Mouse (Mus musculus) hematopoietic stem cell, adult 5-6 weeks (primary cell): Measurements from ENCODE around the gene Snx9. TPM values are rescaled to one million over a fixed set of nuclear protein-coding genes. Genes with fewer than 3 reads are reported as not detected.

Experiments
- ATAC-seq, 2 experiments: fragments of 125-278 bp in 1 of 2; replicated peaks in 1 of 2; 2 replicates each; pipeline ENCODE4 v1.8.0; 2016 to 2017; ENCODE audit warnings: inconsistent platforms in 2 of 2, mild to moderate bottlenecking in 2 of 2, moderate number of reproducible peaks in 2 of 2, low read depth in 1 of 2, moderate TSS enrichment in 1 of 2; ENCODE audit not compliant: low FRiP score in 2 of 2, poor library complexity in 2 of 2, severe bottlenecking in 2 of 2, insufficient read depth in 1 of 2, low TSS enrichment in 1 of 2
- total RNA-seq: library from RNA; stranded (forward); fragments of 172-1452, 232-1000 nt; gene quantifications from 2 replicates; pipeline ENCODE4 v1.2.3, GENCODE M21; 2017

The Snx9 gene
- total RNA-seq, 1 experiment from 2014 or later = 28.8 TPM

DNA sequence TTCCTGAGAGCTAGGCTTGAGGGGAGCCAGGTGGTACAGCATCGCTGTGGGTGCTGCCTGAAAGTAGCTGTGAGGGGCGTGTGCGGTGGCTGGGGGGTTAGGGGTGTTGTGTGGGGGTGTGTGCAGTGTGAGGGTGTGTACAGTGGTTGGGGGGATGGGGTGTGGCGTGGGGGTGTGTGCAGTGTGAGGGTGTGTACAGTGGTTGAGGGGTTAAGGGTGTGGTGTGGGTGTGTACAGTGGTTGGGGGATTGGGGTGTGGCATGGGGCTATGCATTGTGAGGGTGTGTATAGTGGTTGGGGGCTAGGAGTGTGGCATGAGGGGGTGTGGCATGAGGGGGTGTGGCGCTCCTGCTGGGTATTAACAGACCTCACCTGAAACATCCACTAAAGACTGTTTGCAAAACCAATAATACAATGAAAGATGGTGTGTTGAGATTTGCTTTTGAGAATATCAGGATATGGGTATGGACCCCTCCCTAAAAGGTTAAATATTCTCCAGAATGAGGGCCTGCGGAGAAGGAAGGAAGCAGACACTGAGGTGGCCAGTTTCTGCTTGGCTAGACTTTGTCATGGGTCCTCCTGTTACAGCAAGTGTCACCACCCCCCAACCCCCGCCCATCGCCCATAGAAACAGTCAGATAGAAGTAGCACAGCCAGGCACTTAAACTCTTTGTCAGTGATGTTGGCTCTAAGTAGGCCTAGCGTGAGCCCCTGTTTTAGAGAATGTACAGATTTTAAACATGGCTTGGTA lies 51.0 kb downstream of the Snx9 start:
- no peak for ATAC-seq

DNA sequence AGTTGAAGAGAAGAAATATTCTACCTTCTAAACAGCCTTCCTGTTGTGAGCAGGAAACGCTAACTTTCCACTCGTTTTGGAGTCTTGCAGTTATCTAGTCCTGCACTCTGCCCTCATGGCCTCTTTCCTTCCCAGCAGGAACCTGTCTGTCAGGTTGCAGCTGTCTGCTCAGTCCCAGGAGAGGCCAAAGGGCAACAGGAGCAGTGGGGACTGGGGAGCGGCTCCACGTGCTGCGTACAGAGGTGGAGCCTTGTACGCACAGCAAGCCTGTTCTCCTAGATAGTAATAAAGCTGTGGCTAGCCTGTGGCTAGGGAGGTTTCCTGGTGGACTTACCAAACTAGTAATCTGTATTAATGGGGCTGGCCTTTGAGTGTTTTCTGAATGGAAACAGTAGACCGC lies 52.0 kb downstream of the Snx9 start:
- peak; percentile 63 to 70 for ATAC-seq

DNA sequence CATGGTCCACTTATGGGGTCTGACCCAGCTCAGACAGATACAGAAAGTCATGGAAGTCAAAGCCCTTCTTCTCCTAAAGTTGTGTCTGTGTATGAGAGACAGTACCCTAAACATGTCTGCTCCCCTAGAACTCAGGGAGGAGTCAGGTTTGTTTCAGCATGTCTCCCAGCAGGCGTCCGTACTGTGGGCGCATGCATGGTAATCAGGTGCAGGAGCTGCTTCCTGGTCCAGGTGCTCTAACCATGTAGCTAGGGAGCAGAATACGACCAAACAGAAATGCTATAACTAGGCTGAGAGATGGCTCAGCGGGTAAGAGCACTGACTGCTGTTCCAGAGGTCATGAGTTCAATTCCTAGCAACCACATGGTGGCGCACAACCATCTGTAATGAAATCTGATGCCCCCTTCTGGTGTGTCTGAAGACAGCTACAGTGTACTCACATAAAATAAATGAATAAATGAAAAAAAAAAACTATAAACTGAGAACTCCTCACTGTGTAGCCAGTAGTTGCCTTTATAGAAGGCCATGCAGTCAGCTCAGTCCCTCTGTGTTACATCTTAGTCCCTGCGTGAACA lies 52.5 kb downstream of the Snx9 start:
- no peak for ATAC-seq

DNA sequence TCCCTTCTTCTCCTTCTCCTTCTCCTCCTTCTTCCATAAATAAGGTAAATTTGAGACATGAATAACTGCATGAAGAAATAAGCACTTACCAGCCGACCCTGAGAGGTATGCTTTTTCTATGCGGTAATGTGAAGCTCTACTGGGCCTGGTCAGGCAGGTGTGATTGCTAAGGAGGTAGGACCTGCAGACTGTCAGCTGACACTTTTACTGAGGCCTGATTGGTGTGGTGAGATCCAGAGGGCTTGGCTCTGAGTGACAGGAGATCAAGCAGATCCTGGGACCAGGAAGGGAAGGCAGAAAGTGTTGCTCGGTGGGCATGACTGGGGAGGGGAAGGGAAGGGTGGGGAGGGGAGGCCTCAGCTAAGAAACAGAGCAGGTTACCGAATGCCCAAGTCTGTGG lies 54.9 kb downstream of the Snx9 start:
- no peak for ATAC-seq

DNA sequence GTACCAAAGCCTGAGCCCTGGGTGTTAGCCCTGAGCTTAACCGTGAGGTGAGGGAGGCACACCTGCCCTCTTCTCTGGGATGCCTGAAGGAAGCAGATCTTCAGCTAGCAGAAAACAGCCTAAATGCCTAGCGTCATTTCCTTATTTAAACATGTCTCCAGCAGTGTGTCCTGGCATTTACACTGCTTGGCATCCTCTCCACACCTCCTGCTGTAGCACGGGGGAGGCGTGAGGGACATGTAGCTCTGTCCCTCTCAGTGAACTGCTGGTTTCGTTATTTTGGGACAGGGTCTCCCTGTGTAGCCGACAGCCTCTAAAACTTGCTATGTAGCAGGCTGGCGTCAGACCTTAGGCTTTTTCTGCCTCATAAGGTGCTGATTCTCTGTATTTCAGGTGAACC lies 55.5 kb downstream of the Snx9 start:
- ATAC-seq = no peak

DNA sequence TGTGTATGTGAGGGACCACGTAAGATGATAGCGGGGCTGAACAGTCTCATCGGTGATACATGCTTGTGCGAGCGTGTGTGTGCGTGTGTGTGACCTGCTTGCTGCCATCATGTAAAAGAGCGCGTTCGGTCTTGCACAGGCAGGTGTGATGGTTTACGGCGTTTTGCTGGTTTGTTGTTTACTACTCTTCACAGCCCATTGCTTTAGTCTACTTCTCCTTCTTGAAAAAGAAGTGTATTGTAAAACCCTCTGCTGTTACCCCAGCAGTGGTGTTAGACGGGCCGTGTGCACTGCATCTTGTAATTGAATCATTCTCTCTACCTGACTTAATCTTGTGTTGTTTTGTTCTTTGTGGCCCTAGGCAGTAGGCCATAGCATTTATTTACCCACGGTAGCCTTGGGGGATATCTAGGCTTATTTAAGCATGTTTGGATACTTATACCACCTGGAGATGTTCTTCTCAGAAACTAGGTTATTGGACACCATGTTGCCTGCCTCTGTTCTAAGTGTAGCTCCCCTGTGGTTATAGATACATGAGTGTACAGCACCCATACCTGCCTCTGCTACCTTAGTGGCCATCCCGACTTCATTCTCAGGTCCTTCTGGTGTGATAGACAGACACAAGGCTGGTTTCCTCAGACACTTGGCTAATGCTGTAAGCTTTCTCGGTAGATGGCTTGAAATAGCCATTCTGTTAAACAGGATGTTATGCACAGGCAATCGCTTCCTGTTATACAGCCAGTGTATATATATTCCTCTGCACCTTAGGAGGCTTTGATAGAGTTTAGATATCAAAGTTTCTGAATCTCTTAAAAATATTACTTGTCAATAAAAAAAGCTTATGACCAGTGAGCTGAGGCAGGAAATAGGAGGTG lies 56.4 kb downstream of the Snx9 start:
- ATAC-seq = no peak

DNA sequence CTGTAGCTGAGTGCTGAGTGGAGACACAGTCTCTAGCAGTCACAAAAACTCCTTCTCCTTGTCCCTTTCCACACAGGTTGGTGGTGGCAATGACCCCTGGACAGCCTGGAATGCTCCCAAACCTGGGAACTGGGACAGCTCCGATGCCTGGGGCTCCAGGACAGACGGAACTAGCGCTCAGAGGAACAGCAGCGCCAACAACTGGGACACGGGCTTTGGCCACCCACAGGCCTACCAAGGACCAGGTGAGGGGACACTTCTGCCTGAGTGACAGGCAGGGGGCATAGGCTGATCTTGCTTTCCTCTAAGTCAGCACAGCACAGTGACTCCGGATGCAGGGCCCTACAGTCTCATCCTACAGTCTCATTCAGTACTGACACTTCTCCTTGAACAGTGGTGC lies 58.1 kb downstream of the Snx9 start:
- no peak for ATAC-seq

DNA sequence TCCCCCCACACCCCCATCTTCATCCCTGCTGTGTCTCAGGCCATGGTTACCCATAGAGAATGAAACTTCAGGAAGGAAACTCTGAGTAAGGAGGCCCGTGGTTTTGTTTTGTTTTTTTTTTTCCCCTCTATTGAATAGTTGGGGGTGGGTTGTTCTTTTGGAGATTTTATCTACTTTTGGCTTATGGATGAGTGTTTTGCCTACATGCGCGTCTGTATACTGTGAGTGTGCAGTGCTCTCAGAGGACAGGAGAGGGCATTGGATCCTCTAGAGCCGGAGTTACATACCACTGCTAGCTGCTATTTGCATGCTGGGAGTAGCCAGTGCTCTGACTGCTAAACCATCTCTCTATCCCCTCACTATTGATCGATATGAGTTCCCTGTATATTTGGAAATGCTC lies 60.3 kb downstream of the Snx9 start:
- no peak for ATAC-seq

DNA sequence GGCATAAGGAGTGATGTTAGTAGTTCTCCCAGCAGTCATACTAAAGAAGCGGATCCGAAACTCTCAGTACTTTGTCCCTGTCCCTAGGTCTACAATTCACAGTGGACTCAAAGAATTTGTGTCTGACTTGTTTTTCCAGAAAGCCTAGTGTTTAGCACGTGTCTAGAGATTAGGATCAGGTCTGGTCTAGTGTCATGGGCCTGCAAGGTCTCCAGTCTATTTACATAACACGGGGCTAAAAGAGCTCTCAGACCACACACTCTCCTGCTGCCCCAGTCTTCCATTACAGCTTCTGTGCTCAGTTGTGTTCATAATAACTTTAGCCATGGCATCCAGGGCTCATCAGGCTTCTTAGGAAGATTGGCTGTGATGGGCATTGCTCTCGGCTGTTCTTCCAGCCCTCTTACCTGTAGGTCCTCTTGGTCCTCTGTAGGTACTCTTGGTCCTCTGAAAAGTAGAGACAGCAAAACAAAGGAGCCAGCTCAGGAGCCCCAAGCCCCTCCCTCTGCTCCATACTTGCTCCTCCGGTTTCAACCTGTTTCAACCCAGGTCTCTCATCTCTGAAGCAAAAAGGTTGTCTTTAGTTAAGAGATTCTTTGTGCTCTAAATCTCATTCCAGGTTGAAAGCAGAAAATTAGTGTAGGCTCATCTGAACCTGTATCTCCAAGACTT lies 62.6 kb downstream of the Snx9 start:
- no peak for ATAC-seq

DNA sequence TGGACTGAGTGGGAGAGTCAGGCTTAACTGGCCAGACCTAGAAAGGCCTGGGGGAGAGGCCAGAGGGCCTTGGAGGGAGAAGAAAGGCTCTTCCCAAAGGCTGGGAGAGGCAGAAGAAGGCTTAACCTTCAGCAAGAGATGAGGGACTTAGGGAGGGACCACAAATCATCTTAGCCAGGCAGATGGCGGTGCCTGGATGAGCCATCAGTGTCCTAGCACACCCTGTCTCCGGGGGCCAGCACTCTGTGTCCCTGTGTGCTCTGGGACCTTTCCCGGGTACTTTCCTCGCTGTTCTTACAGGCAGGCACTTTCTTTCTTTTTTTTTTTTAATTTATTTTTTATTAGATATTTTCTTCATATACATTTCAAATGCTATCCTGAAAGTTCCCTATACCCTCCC lies 68.6 kb downstream of the Snx9 start:
- ATAC-seq = no peak

DNA sequence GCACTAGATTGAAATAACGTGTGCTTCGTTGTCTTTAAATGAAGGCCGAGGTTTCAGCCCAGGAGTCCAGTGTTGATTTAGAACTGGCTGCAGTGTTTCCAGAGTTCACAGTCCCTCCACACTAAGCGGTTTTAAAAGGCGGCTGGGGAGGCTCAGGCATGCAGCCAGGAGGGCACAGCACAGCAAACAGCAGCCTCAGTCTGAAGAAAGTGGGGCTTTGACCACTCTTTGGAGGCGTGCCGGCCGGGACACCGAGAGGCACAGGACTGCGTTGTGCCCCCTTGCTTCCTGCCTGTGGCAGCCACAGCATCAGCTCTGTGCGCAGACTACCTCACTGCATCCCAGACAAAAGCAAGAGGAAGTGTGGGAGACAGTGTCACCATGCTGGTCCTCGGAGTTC lies 70.5 kb downstream of the Snx9 start:
- ATAC-seq = no peak

DNA sequence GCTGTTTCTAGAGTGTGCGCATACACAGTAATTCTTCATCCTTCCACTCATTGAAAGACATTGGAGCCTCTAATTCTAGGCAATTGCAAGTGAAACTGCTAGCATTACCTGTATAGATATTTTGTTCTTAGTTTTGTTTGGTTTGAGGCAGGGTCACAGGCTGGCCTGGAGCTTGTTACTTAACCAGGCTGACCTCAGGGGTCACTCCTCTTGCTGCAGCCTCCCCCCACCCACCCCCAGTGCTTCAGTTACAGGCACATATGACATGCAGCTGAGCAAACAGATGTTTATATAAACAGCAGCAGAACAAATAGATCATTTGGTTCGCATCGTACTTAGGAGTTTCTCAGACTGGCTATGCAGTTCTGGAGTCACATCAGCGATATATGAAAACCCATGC lies 71.7 kb downstream of the Snx9 start:
- no peak for ATAC-seq

DNA sequence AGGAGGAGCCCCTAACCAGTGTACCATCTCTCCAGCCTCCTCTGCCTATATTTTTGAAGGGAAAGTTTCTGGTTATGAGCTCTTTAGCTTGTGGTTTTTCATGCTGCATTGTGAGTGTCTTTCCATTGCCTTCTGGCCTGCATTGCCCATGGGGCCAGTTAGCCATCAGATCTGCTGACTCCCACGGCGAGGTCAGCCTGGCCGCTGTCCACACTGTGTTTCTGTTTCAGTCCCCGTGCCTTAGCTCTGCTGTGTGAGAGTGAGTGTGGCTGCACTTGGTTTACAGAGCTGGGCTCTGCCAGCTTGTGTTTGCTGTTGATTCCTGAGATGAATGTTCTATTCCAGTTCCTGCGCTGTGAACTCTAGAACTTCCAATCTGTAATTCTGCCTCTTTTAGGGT lies 73.1 kb downstream of the Snx9 start:
- no peak for ATAC-seq

DNA sequence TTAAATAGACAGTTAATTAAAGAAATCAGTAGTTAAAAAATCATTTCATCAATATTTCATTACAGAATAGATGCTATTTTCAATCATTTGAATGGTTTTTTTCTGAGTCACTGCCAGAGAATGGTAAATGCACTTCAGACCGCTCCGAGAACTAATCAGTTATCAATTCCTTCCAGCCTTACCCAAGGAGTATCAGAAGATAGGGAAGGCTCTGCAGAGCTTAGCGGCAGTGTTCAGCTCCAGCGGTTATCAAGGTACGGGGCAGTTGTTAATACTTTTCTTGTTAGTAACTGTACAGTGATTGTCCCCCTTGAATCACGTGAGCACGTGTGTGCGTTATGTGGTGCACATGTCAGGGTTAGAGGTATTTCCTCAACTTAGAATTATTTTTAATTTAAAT lies 80.8 kb downstream of the Snx9 start:
- no peak for ATAC-seq

DNA sequence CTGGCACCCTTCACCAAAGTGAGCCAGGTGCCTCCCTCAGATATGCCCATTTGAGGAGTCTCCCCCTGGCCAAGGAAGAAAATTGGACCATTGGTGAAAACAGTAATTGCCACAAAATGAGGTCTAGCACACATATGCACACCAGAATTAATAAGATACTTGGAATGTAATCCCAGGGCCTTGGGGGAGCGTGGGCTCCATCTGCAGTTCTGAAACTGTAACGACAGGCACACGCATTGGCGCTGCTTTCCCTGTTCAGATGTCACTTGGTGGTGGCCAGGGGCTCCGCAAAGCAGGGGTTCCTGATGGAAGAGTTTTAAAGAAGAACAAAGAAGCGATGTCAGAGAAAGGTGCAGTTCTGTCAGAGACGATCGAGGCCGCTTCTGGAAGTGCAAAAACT lies 82.2 kb downstream of the Snx9 start:
- peak; percentile 37 to 59; a peak in 2 of 4 replicates for ATAC-seq

DNA sequence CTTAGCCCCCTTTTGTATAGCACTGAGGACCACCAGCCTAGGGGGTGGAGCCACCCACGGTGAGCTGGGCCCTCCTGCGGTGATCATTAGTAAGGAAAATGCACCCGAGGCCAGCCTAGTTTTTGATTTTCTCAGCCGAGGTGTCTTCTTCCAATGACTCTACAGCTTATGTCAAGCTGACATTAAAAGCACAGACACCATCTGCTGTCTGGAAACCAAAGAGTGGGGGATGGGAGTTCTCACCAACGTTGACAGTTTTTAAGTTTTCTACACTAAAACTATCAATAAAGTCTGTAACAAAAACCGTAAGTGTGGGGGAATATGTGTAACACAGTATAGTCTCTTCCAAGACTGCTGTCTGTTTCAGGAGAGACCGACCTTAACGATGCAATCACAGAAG lies 83.1 kb downstream of the Snx9 start:
- ATAC-seq = no peak

DNA sequence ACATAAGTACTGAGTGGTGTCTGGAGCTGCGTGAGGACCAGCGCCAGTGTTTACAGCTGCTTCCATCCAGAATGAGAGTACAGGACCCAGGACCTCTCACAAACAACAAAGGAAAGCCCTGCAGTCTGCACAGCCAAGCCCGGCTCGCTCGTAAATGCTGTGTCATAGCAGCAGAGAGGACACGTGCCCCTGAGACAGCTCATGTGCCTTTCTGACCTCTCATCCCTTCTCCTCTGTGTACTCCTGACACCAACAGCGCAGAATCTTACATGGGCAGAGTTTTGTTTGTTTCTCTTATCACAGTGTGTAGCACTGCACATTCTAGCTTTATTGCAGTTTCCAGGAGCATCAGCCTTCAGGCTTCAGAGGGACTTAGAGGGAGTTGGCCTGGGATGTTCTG lies 85.6 kb downstream of the Snx9 start:
- ATAC-seq = no peak

DNA sequence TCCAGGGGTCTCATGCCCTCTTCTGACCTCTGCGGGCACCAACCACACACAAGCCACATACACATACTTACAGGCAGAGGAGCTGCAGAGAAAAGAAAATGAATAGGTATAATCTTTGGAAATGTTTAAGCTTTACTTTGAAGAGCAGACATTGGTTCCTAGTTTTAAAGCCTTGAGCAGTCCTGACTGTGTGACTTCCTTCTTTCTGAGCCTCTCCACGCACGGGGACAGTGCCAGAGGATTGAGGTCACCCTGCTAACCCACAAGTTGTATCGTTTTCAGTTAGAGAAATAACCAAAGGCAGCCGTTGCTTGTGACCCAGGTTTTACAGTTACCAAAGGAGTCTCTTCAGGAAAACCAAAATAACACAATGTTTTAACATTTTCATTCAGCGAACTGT lies 87.9 kb downstream of the Snx9 start:
- peak; percentile 87 to 92 for ATAC-seq
